In genomic region chr9:57978858-57979257, GRCm38 (mm10) we compare ENCODE assay signal across 18 mouse cellular contexts. TPM values are rescaled to one million over a fixed set of nuclear protein-coding genes. Genes with fewer than 3 reads are reported as not detected.
"Had no signal": no experiment of that assay in that cellular context is flagged by ENCODE, and none has a peak within 500 bp of the region (broad histone marks: within the 10 kb centered on the region; RNA-seq: fewer than 3 reads in every experiment).

No protein-coding gene starts in this region.

- H3K9ac ChIP-seq: liver, embryonic 15.5 days; liver, postnatal 0 days; lung, embryonic 15.5 days; midbrain, embryonic 13.5 days; midbrain, embryonic 15.5 days; neural tube, embryonic 12.5 days; stomach, embryonic 15.5 days had no signal

- H3K4me3 ChIP-seq: liver, embryonic 15.5 days; lung, embryonic 15.5 days; megakaryocyte, embryonic 14.5 days; midbrain, embryonic 13.5 days; midbrain, embryonic 15.5 days; neural tube, embryonic 12.5 days; stomach, embryonic 15.5 days had no signal

- H3K4me2 ChIP-seq: liver, embryonic 15.5 days; lung, embryonic 15.5 days; midbrain, embryonic 11.5 days; midbrain, embryonic 13.5 days; midbrain, embryonic 15.5 days; neural tube, embryonic 12.5 days; stomach, embryonic 15.5 days had no signal

- H3K27ac ChIP-seq: liver, embryonic 15.5 days; lung, embryonic 15.5 days; macrophage; midbrain, embryonic 13.5 days; midbrain, embryonic 15.5 days; neural tube, embryonic 12.5 days; stomach, embryonic 15.5 days had no signal

- DNase-seq: liver, postnatal 0 days; lung, adult 2 months; lung, postnatal 14 days; lung, postnatal 36 days; right cerebral cortex, postnatal 14 days; thymus, adult 2 months; thymus, postnatal 25 days; thymus, postnatal 4 days had no signal

- H3K27me3 ChIP-seq: liver, embryonic 15.5 days; lung, embryonic 15.5 days; midbrain, embryonic 13.5 days; midbrain, embryonic 15.5 days; stomach, embryonic 15.5 days had no signal

- H3K4me1 ChIP-seq: liver, embryonic 15.5 days; lung, embryonic 15.5 days; midbrain, embryonic 13.5 days; midbrain, embryonic 15.5 days; neural tube, embryonic 12.5 days; stomach, embryonic 15.5 days had no signal

- H3K9me3 ChIP-seq: liver, embryonic 15.5 days; lung, embryonic 15.5 days; midbrain, embryonic 13.5 days; midbrain, embryonic 15.5 days; neural tube, embryonic 12.5 days; stomach, embryonic 15.5 days had no signal

- H3K36me3 ChIP-seq: liver, embryonic 15.5 days; lung, embryonic 15.5 days; midbrain, embryonic 13.5 days; midbrain, embryonic 15.5 days; neural tube, embryonic 12.5 days; stomach, embryonic 15.5 days had no signal

- ATAC-seq: liver, postnatal 0 days; lung, postnatal 0 days; midbrain, embryonic 13.5 days; midbrain, embryonic 15.5 days had no signal

RNA-seq across cellular contexts. Expression of gene Cyp11a1, which starts 27.4 kb away (rescaled TPM):
- polyA plus RNA-seq: macrophage; midbrain, embryonic 11.5 days; neural tube, embryonic 12.5 days had no signal

RNA-seq across cellular contexts. Expression of gene Sema7a, which starts 38.9 kb away (rescaled TPM):
- polyA plus RNA-seq: liver, embryonic 15.5 days; liver, postnatal 0 days had no signal
